ENCODE assay signal across 8 mouse cellular contexts in the genomic region with DNA sequence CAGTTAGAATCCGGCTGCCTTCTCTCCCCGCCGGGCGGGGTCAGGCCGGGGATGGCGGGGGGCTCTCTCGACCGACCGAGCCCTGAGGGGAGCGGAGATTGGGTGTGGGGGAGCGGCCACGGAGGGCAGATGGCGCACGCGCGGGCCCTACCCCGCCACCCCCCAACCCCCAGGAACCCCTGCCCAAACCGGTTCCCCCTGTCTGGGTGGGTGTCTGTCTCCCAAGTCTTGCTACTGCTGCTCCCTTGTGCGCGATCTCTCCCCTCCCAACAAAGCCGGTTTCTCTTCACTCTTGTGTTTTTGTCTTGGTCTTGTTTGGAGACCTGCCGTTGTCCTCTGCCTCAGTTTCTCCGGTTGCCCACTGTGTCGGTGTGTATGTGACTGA. TPM values are rescaled to one million over a fixed set of nuclear protein-coding genes. Genes with fewer than 3 reads are reported as not detected.
A peak's percentile ranks its signal among the peaks of the same experiment; 100 is the strongest.
DNase-seq lines count a peak whose midpoint lies in the region; ATAC-seq and TF ChIP-seq lines count a peak whose summit lies in the region.

No protein-coding gene starts in this region.

- H3K4me1 ChIP-seq in heart, embryonic 11.5 days (ENCODE audit: control insufficient read depth, insufficient read depth, low read length), result peaks cover 8% of the 10 kb centered on the region; the same call in 1 of the 2 replicates
- peaks cover 29% of the 10 kb centered on the region for H3K4me1 ChIP-seq in E14TG2a.4 (replicated peaks; ENCODE audit: low read depth, low read length)
- H3K4me1 ChIP-seq in limb, embryonic 13.5 days, result peaks cover 14% of the 10 kb centered on the region
- peaks cover 6% of the 10 kb centered on the region for H3K4me1 ChIP-seq in stomach, embryonic 14.5 days (ENCODE audit: control insufficient read depth, insufficient read depth, low read length)

- DNase-seq in heart, postnatal 14 days, result no peak
- DNase-seq in retina, embryonic 14.5 days (ENCODE audit: low spot score), result no peak
- DNase-seq in spleen, adult 12 weeks (ENCODE audit: low spot score), result no peak

- H3K27ac ChIP-seq in heart, embryonic 11.5 days (ENCODE audit: low read depth, low read length), result peak overlapping the region; percentile 65; the same call in 1 of the 2 replicates
- peak overlapping the region; percentile 81 for H3K27ac ChIP-seq in limb, embryonic 13.5 days
- H3K27ac ChIP-seq in stomach, embryonic 14.5 days (ENCODE audit: low read length), result peak overlapping the region; percentile 86

- no peaks in the 10 kb centered on the region for H3K27me3 ChIP-seq in heart, embryonic 11.5 days (ENCODE audit: control insufficient read depth, insufficient read depth, low read length)
- H3K27me3 ChIP-seq in E14TG2a.4 (ENCODE audit: insufficient read depth, low read length), result no peaks in the 10 kb centered on the region
- H3K27me3 ChIP-seq in limb, embryonic 13.5 days, result no peaks in the 10 kb centered on the region
- H3K27me3 ChIP-seq in stomach, embryonic 14.5 days (ENCODE audit: control insufficient read depth, insufficient read depth, low read length), result no peaks in the 10 kb centered on the region

- under 1% methylated on average over 22 of the region's 24 CpGs for WGBS in heart, embryonic 11.5 days (ENCODE audit: insufficient replicate concordance)
- WGBS in limb, embryonic 13.5 days, result under 1% methylated on average over 17 of the region's 24 CpGs
- WGBS in stomach, embryonic 14.5 days, result under 1% methylated on average over 22 of the region's 24 CpGs

- H3K4me2 ChIP-seq in heart, embryonic 11.5 days, result peak overlapping the region; percentile 92
- H3K4me2 ChIP-seq in limb, embryonic 13.5 days (replicated peaks), result peak overlapping the region; percentile 88
- peak overlapping the region; percentile 84 for H3K4me2 ChIP-seq in stomach, embryonic 14.5 days (replicated peaks; ENCODE audit: low read depth, low read length)

- H3K9ac ChIP-seq in heart, embryonic 11.5 days (ENCODE audit: low read depth, low read length), result peak overlapping the region; percentile 94
- H3K9ac ChIP-seq in limb, embryonic 13.5 days, result peak overlapping the region; percentile 91
- peak overlapping the region; percentile 90 for H3K9ac ChIP-seq in stomach, embryonic 14.5 days (replicated peaks; ENCODE audit: low read depth, low read length)

- no peaks in the 10 kb centered on the region for H3K36me3 ChIP-seq in heart, embryonic 11.5 days (ENCODE audit: control insufficient read depth, insufficient read depth, low read length)
- H3K36me3 ChIP-seq in E14TG2a.4 (ENCODE audit: insufficient read depth, low read length), result 0 out of 2 replicates have a peak, but pooled peaks cover 16% of the 10 kb centered on the region
- H3K36me3 ChIP-seq in limb, embryonic 13.5 days, result no peaks in the 10 kb centered on the region
- H3K36me3 ChIP-seq in stomach, embryonic 14.5 days (ENCODE audit: control insufficient read depth, insufficient read depth, low read length), result no peaks in the 10 kb centered on the region

- peak; percentile 86 for ATAC-seq in heart, embryonic 11.5 days (replicated peaks; ENCODE audit: insufficient number of reproducible peaks, low FRiP score, low TSS enrichment)
- 0 out of 2 replicates have a peak, but pooled peaks have one; percentile 4 for ATAC-seq in erythroblast, adult 5-6 weeks (replicated peaks; ENCODE audit: low FRiP score, poor library complexity, severe bottlenecking)
- ATAC-seq in limb, embryonic 13.5 days (ENCODE audit: low FRiP score, low read depth), result peak; percentile 88
- ATAC-seq in stomach, embryonic 14.5 days (ENCODE audit: insufficient number of reproducible peaks, insufficient read depth, low FRiP score, low read depth), result peak; percentile 91

- TF ChIP-seq CTCF in E14TG2a.4 (conservative IDR thresholded peaks at IDR 0.05; ENCODE audit: low read length), result no peak

- intact Hi-C loops in heart, postnatal 14 days (cut with DNase I), result no loop called here

- H3K4me3 ChIP-seq in heart, embryonic 11.5 days (ENCODE audit: low read depth, low read length), result peak overlapping the region; percentile 85
- H3K4me3 ChIP-seq in E14TG2a.4 (replicated peaks; ENCODE audit: low read length), result peak overlapping the region; percentile 88
- H3K4me3 ChIP-seq in limb, embryonic 13.5 days, result peak overlapping the region; percentile 89
- peak overlapping the region; percentile 83 for H3K4me3 ChIP-seq in stomach, embryonic 14.5 days (ENCODE audit: low read depth, low read length)

- H3K9me3 ChIP-seq in heart, embryonic 11.5 days (replicated peaks; ENCODE audit: control insufficient read depth, low read length), result no peaks in the 10 kb centered on the region
- no peaks in the 10 kb centered on the region for H3K9me3 ChIP-seq in E14TG2a.4 (ENCODE audit: low read length)
- no peaks in the 10 kb centered on the region for H3K9me3 ChIP-seq in limb, embryonic 13.5 days
- H3K9me3 ChIP-seq in stomach, embryonic 14.5 days (ENCODE audit: control insufficient read depth, low read depth, low read length), result no peaks in the 10 kb centered on the region

RNA-seq across cellular contexts. Expression of a gene that starts 9.3 kb away (rescaled TPM):
- polyA plus RNA-seq in heart, embryonic 11.5 days (2014; fragmentation: Nextera tagmentation; extraction: Ambion mirVana), result 26.8 and 52.3 TPM in 2 replicates
- total RNA-seq in heart, postnatal 14 days (2021), result 10 to 100 TPM; 41.3 to 42.4 TPM
- 8.3 and 19.9 TPM in 2 replicates for total RNA-seq in erythroblast, adult 5-6 weeks (2015; ENCODE audit: low replicate concordance)
- total RNA-seq in erythroblast, adult 5-6 weeks (2017; ENCODE audit: low replicate concordance), result 6.2 and 12.5 TPM in 2 replicates
- polyA plus RNA-seq in limb, embryonic 13.5 days (2015; fragmentation: Nextera tagmentation; extraction: Ambion mirVana), result 52.3 and 55.9 TPM in 2 replicates
- polyA plus RNA-seq in stomach, embryonic 14.5 days (2014; fragmentation: Nextera tagmentation; extraction: Ambion mirVana), result 80.8 and 92.6 TPM in 2 replicates

RNA-seq across cellular contexts. Expression of a gene that starts 9.4 kb away (rescaled TPM):
- polyA plus RNA-seq in heart, embryonic 11.5 days (2014; fragmentation: Nextera tagmentation; extraction: Ambion mirVana), result 2.8 and 3.8 TPM in 2 replicates
- total RNA-seq in heart, postnatal 14 days (2021), result 1 to 10 TPM; 5.0 to 5.6 TPM
- total RNA-seq in erythroblast, adult 5-6 weeks (2015; ENCODE audit: low replicate concordance), result 3.3 and 7.5 TPM in 2 replicates
- 8.5 and 10.0 TPM in 2 replicates for total RNA-seq in erythroblast, adult 5-6 weeks (2017; ENCODE audit: low replicate concordance)
- polyA plus RNA-seq in limb, embryonic 13.5 days (2015; fragmentation: Nextera tagmentation; extraction: Ambion mirVana), result 7.5 and 8.3 TPM in 2 replicates
- polyA plus RNA-seq in stomach, embryonic 14.5 days (2014; fragmentation: Nextera tagmentation; extraction: Ambion mirVana), result 4.6 and 4.7 TPM in 2 replicates

RNA-seq across cellular contexts. Expression of a gene that starts 9.4 kb away (rescaled TPM):
- polyA plus RNA-seq in heart, embryonic 11.5 days (2014; fragmentation: Nextera tagmentation; extraction: Ambion mirVana), result 6.8 and 6.9 TPM in 2 replicates
- 1 to 10 TPM; 5.5 to 6.2 TPM for total RNA-seq in heart, postnatal 14 days (2021)
- total RNA-seq in erythroblast, adult 5-6 weeks (2015; ENCODE audit: low replicate concordance), result 1.2 and 3.1 TPM in 2 replicates
- 3.5 and 5.9 TPM in 2 replicates for total RNA-seq in erythroblast, adult 5-6 weeks (2017; ENCODE audit: low replicate concordance)
- 9.0 and 9.3 TPM in 2 replicates for polyA plus RNA-seq in limb, embryonic 13.5 days (2015; fragmentation: Nextera tagmentation; extraction: Ambion mirVana)
- 9.3 and 9.4 TPM in 2 replicates for polyA plus RNA-seq in stomach, embryonic 14.5 days (2014; fragmentation: Nextera tagmentation; extraction: Ambion mirVana)

RNA-seq across cellular contexts. Expression of a gene that starts 29.7 kb away (rescaled TPM):
- polyA plus RNA-seq in heart, embryonic 11.5 days (2014; fragmentation: Nextera tagmentation; extraction: Ambion mirVana), result 12.7 and 14.9 TPM in 2 replicates
- 10 to 100 TPM; 41.6 to 47.5 TPM for total RNA-seq in heart, postnatal 14 days (2021)
- 40.1 and 52.1 TPM in 2 replicates for total RNA-seq in erythroblast, adult 5-6 weeks (2015; ENCODE audit: low replicate concordance)
- 52.0 and 64.7 TPM in 2 replicates for total RNA-seq in erythroblast, adult 5-6 weeks (2017; ENCODE audit: low replicate concordance)
- polyA plus RNA-seq in limb, embryonic 13.5 days (2015; fragmentation: Nextera tagmentation; extraction: Ambion mirVana), result 18.0 and 19.3 TPM in 2 replicates
- polyA plus RNA-seq in stomach, embryonic 14.5 days (2014; fragmentation: Nextera tagmentation; extraction: Ambion mirVana), result 23.2 and 27.2 TPM in 2 replicates

Comparison
In these comparisons a context has a peak if more than half of its experiments do, and no peak if none do; other contexts are left out.
1. ATAC-seq: peak in every context shown above with its lines; median percentile 91 in stomach, embryonic 14.5 days; 88 in limb, embryonic 13.5 days; 86 in heart, embryonic 11.5 days; 4 in erythroblast, adult 5-6 weeks.